Mouse (Mus musculus) stomach, postnatal 0 days (tissue): ENCODE results near the gene Lipc. TPM values are rescaled to one million over a fixed set of nuclear protein-coding genes. Genes with fewer than 3 reads are reported as not detected.

ENCODE experiments used
- ATAC-seq: fragments of 200-750 bp; cut with Nextera tagmentation; 2 replicates; pipeline ENCODE4 v1.8.0; 2017; ENCODE audit not compliant: low FRiP score, low TSS enrichment
- DNase-seq: peaks from one replicate; pipeline ENCODE4 v3.0.0-alpha.2; 2016; ENCODE audit warnings: low spot score
- H3K27ac ChIP-seq: fragments of 300-500 bp; sonication (generic); replicated peaks from 2 replicates; pipeline ENCODE4 v1.5.1; 2014; ENCODE audit warnings: mild to moderate bottlenecking, control low read depth
- H3K27me3 ChIP-seq: fragments of 300-500 bp; sonication (generic); 2 replicates; pipeline ENCODE4 v1.6.1; 2014; ENCODE audit warnings: low read length; ENCODE audit not compliant: control insufficient read depth, insufficient read depth
- H3K36me3 ChIP-seq: fragments of 300-500 bp; sonication (generic); 2 replicates; pipeline ENCODE4 v1.6.1; 2014; ENCODE audit warnings: low read length, mixed read lengths; ENCODE audit not compliant: control insufficient read depth, insufficient read depth
- H3K4me1 ChIP-seq: fragments of 300-500 bp; sonication (generic); replicated peaks from 2 replicates; pipeline ENCODE4 v1.6.1; 2014; ENCODE audit warnings: antibody characterized with exemption; ENCODE audit not compliant: control insufficient read depth, insufficient read depth
- H3K4me2 ChIP-seq: fragments of 300-500 bp; sonication (generic); replicated peaks from 2 replicates; pipeline ENCODE4 v1.6.1; 2014; ENCODE audit warnings: low read depth, mild to moderate bottlenecking, control low read depth, moderate library complexity
- H3K4me3 ChIP-seq: fragments of 300-500 bp; sonication (generic); 2 replicates; pipeline ENCODE4 v1.5.1; 2014; ENCODE audit warnings: low read depth, low read length, control low read depth
- H3K9ac ChIP-seq: fragments of 300-500 bp; sonication (generic); 2 replicates; pipeline ENCODE4 v1.6.1; 2014; ENCODE audit warnings: mild to moderate bottlenecking, low read length, control low read depth, mixed read lengths
- H3K9me3 ChIP-seq: fragments of 300-500 bp; sonication (generic); 2 replicates; pipeline ENCODE4 v1.6.1; 2016; ENCODE audit warnings: low read length; ENCODE audit not compliant: control insufficient read depth
- CTCF ChIP-seq: IDR thresholded peaks from 2 replicates; pipeline ENCODE4 v1.5.1; 2016; ENCODE audit warnings: antibody characterized with exemption, low read depth, mild to moderate bottlenecking, moderate library complexity
- EP300 ChIP-seq: optimal IDR thresholded peaks from 2 replicates; pipeline ENCODE3; 2016; ENCODE audit warnings: antibody characterized with exemption
- WGBS: fragments of 180-500 bp; shearing (Covaris S2); extraction: QIAGEN DNeasy Blood & Tissue Kit; methylation state at CpG from one replicate; pipeline ENCODE4 v1.1.7; 2014; 5-methylcytosine and 5-hydroxymethylcytosine counted together
- polyA plus RNA-seq: library from polyadenylated mRNA; unstranded; fragments of >200 nt; fragmentation: Nextera tagmentation; extraction: Ambion mirVana; gene quantifications from 2 replicates; pipeline ENCODE4 v1.2.1, GENCODE M21; 2015

The Lipc gene
- polyA plus RNA-seq, 1 experiment from 2014 or later: 1.2 TPM

DNA sequence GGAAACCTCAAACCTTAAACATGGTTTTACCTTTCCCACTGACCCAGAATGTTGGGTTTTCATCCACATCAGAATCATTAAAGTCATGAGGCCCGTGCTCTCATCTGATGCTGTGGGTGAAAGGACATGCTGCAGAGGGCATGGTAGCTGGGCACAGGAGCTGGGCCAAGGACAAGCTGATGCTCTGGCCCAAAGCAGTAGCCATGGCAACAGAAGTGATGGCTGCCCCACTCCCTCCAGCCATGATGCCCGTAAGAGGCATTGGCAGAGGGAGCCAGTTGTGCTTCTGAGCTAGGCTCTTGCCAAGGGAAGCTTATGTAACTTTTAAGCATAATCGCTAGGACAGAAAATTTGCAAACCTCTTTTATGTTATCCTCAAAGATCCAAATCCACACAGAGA is 2.2 kb upstream of the Lipc start:
- Histone ChIP-seq H3K4me1 (no peaks in the 10 kb centered on the region), H3K27ac (no peak overlapping the region), H3K4me3 (no peak overlapping the region), H3K9me3 (no peaks in the 10 kb centered on the region), H3K9ac (no peak overlapping the region), H3K4me2 (no peak overlapping the region), H3K27me3 (no peaks in the 10 kb centered on the region), H3K36me3 (no peaks in the 10 kb centered on the region)
- TF ChIP-seq EP300: no peak
- TF ChIP-seq CTCF: no peak
- 91% methylated on average over 3 of the region's 3 CpGs for WGBS
- DNase-seq (no peak), ATAC-seq (no peak)

DNA sequence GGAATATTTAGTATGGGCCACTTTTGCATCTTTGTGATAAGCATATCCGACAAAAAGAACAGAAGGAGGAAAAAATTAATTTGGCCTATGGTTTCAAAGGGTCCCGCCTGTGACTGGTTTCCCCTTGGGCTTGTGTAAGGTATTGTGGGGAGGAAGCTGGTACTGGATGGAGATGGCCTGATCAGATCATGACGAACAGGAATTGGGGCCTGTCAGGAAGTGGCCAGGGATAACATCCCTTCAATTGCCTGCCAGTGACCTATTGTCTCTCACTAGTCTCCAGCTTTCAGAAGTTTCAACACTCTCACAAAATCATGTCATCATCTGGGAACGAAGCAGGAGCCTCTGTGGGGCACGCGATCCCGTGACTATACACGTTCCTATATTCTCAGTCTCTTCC is 2.7 kb downstream of the Lipc start:
- Histone ChIP-seq H3K4me3 (no peak overlapping the region), H3K27me3 (no peaks in the 10 kb centered on the region), H3K9me3 (no peaks in the 10 kb centered on the region), H3K27ac (no peak overlapping the region), H3K36me3 (no peaks in the 10 kb centered on the region), H3K4me2 (no peak overlapping the region), H3K4me1 (no peaks in the 10 kb centered on the region), H3K9ac (no peak overlapping the region)
- DNase-seq (no peak), ATAC-seq (no peak)
- WGBS: 89% methylated on average over 8 of the region's 8 CpGs
- TF ChIP-seq CTCF (no peak), EP300 (no peak)

DNA sequence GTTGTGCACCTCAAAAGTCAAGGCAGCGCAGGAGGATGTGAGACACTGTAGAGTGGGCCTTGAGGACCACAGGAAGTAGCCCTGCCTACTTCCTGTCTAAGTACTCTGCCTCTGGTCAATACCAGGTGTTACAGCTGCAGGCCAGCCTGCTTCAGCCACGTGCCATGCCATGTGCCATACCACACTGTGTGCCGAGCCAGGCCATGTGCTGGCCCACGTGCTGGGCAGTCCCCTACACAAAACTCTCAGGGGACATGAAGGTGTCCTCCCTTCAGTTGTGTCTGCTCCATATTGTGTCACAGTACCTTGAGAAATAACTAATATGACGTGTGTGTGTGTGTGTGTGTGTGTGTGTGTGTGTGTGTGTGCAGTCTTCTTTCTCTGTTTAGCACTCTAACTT is 4.7 kb downstream of the Lipc start:
- DNase-seq (no peak), ATAC-seq (no peak)
- H3K9me3 ChIP-seq: no peaks in the 10 kb centered on the region
- H3K27ac ChIP-seq: no peak overlapping the region
- no peaks in the 10 kb centered on the region for H3K27me3 ChIP-seq
- H3K9ac ChIP-seq: no peak overlapping the region
- no peaks in the 10 kb centered on the region for H3K36me3 ChIP-seq
- H3K4me1 ChIP-seq: no peaks in the 10 kb centered on the region
- no peak overlapping the region for H3K4me3 ChIP-seq
- WGBS: 78% methylated on average over 5 of the region's 5 CpGs
- H3K4me2 ChIP-seq: no peak overlapping the region
- no peak for TF ChIP-seq CTCF

DNA sequence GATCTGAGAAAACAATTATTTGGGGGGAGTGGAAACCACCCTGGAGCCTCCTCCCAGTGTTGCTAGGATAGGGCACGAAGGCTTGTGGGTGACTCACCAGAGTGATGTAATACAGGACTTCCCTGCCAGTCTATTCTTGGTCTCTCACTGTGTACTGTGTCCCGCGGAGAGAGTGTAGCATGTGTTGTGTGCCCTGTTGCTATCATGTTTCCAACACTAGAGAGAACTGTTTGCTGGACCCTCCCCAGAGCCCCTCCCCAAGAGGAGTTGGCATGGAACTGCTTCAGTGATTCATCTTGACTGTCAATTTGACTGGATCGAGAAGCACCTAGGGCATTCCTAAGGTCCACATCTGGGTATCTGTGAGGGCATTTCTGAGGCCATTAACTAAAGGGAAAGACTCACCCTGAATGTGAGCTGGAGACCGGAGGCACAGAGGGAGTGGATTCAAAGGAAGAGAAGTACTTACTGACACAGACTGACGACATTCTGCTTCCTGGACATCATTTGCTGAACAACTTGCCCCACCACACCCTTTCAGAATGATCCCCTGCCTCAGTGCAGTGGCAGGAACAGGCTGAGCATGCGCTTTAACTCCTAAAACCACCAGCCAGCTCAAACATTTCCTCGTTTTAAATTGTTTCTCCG is 9.2 kb downstream of the Lipc start:
- ATAC-seq (peak; percentile 95), DNase-seq (peak; percentile 45)
- Histone ChIP-seq H3K4me2 (no peak overlapping the region), H3K9me3 (no peaks in the 10 kb centered on the region), H3K27ac (no peak overlapping the region), H3K4me1 (no peaks in the 10 kb centered on the region), H3K4me3 (no peak overlapping the region), H3K27me3 (no peaks in the 10 kb centered on the region), H3K36me3 (no peaks in the 10 kb centered on the region), H3K9ac (no peak overlapping the region)
- TF ChIP-seq EP300 (no peak), CTCF (no peak)
- WGBS: 48% methylated on average over 9 of the region's 9 CpGs

DNA sequence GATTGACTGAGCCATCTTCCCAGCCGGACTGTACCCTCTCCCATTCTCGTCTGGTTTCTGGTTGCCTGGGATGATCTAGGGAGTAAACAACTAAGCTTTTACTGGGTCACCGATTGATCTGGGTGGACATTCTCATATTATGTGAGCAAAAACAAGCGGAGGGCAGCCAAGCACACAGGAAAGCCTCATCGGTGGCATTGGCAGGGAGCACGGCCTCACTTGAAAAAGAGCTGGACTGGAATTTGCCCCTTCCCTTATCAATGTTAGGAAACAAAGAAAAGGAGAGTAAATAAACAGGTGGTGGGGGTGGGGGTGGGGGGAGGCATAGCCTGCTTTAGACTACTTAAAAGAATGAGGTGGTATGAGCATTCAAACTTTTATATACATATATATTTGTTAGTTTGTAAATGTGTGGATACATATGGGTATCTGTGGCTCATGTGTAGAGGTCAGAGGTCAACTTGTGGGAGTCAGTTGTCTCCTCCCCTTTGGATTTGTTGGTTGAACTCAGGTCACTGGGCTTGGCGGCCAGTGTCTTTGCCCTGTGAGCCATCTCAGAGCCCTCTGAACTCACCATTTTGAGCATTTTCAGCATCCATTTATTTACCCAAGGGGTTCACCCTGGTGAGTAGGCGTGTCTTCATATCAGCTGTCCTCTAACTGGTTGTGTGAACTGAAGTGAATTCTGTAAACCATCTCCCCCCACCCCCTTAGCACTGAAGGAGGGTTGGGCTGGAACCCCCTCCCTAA is 12.1 kb downstream of the Lipc start:
- H3K27ac ChIP-seq: no peak overlapping the region
- H3K4me2 ChIP-seq: no peak overlapping the region
- WGBS: 61% methylated on average over 8 of the region's 8 CpGs

DNA sequence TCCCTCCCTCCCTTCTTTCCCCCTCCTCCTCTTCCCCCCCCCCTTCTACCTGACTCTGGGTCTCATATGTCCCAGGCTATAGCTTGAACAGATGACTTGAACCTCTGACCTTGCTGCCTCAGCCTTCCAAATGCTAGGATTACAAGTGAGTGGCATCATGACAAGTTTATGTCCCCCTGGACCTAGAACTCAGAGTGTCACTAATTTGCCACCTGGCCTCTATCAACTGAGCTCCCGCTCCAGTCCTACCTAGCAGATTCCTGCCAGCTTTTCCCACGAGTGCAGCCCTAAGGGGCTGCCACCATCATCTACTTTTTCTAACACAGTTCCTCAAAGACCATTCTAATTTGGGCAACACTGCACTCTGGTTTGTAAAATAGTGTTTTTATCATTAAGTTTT is 13.2 kb downstream of the Lipc start:
- Histone ChIP-seq H3K4me1 (no peaks in the 10 kb centered on the region), H3K4me3 (no peak overlapping the region), H3K4me2 (no peak overlapping the region), H3K27me3 (no peaks in the 10 kb centered on the region), H3K36me3 (no peaks in the 10 kb centered on the region), H3K9ac (no peak overlapping the region), H3K9me3 (no peaks in the 10 kb centered on the region), H3K27ac (no peak overlapping the region)
- WGBS: 51% methylated on average over 2 of the region's 2 CpGs
- DNase-seq: no peak
- ATAC-seq: no peak
- TF ChIP-seq EP300 (no peak), CTCF (no peak)

More for the DNA sequence above, 12.1 kb downstream of the Lipc start:
- DNase-seq: no peak
- Histone ChIP-seq H3K4me3 (no peak overlapping the region), H3K27me3 (no peaks in the 10 kb centered on the region), H3K36me3 (no peaks in the 10 kb centered on the region), H3K9me3 (no peaks in the 10 kb centered on the region), H3K9ac (no peak overlapping the region), H3K4me1 (no peaks in the 10 kb centered on the region)
- TF ChIP-seq CTCF (no peak), EP300 (no peak)
- ATAC-seq: no peak
